Mouse (Mus musculus): ENCODE data around the gene Abca13. TPM values are rescaled to one million over a fixed set of nuclear protein-coding genes. Genes with fewer than 3 reads are reported as not detected.
"Not testable (repeated sequence)": the region's sequence is repeated elsewhere in the genome, so short reads cannot be mapped to it uniquely, and the experiment has no call there.

Abca13 gene
- polyA plus RNA-seq, 1 experiment from 2014 or later: 0.13 TPM

DNA sequence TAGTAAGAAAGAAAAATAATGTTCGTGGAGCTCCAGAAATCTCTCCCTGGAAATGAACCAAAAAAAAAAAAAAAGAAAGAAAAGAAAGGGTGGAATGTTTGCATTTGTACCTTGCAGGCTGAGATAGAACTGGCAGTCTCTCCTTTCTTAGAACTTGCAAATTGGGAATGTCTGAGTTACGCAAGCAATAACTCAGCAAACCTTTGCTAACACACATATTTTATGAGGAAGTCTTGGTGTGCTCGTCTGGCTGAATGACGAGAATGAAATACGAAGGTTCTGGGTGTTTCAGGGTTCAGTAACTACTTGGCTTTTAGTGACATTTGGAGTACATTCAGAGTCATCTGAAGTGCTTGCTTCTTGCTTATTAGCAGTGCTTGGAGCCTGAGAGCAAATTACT is 241.1 kb downstream of the Abca13 start:
- no peak overlapping the region for H3K9ac ChIP-seq
- H3K4me3 ChIP-seq: no peak overlapping the region
- H3K4me2 ChIP-seq (replicated peaks): no peak overlapping the region
- no peak overlapping the region for H3K27ac ChIP-seq
- no peaks in the 10 kb centered on the region for H3K27me3 ChIP-seq
- ATAC-seq (ENCODE audit: insufficient number of reproducible peaks, insufficient read depth, low FRiP score, low TSS enrichment): no peak
- no peaks in the 10 kb centered on the region for H3K9me3 ChIP-seq
- WGBS: 80% methylated on average over 5 of the region's 5 CpGs
- no peaks in the 10 kb centered on the region for H3K36me3 ChIP-seq
- H3K4me1 ChIP-seq: no peaks in the 10 kb centered on the region

GRCm38 (mm10) chr11:9436617-9437016 is 244.9 kb downstream of the Abca13 start:
- H3K27ac ChIP-seq: no peak overlapping the region
- no peaks in the 10 kb centered on the region for H3K9me3 ChIP-seq
- H3K4me1 ChIP-seq: no peaks in the 10 kb centered on the region
- no peak overlapping the region for H3K9ac ChIP-seq
- no peaks in the 10 kb centered on the region for H3K27me3 ChIP-seq
- no peak for ATAC-seq (ENCODE audit: insufficient number of reproducible peaks, insufficient read depth, low FRiP score, low TSS enrichment)
- no peak overlapping the region for H3K4me3 ChIP-seq
- no peak overlapping the region for H3K4me2 ChIP-seq (replicated peaks)
- no peaks in the 10 kb centered on the region for H3K36me3 ChIP-seq

DNA sequence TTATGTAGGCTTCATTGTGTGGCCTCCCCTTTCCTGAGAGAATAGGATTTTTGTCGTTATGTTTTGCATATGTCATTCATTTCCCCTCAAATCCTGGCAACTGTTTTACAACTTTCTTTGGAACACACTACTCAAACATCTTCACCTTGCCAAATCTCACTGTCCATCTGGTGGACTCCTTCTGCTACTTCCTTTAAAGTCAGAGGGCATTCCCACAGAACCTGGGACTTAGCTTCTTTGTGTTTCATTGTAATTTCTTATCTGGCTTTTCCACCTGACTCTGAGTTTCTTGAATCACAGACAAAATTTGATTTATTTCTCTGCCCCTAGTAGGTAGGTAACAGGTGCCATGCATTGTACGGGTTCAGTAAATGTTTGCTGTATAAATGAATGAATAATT is 248.0 kb downstream of the Abca13 start:
- Histone ChIP-seq H3K4me1 (no peaks in the 10 kb centered on the region), H3K36me3 (no peaks in the 10 kb centered on the region), H3K4me2 (replicated peaks) (no peak overlapping the region), H3K9me3 (no peaks in the 10 kb centered on the region), H3K4me3 (no peak overlapping the region), H3K27ac (no peak overlapping the region), H3K9ac (no peak overlapping the region), H3K27me3 (no peaks in the 10 kb centered on the region)
- WGBS: 82% methylated on average over 2 of the region's 2 CpGs
- ATAC-seq (ENCODE audit: insufficient number of reproducible peaks, insufficient read depth, low FRiP score, low TSS enrichment): no peak

- Histone ChIP-seq H3K4me1 (no peaks in the 10 kb centered on the region), H3K9me3 (no peaks in the 10 kb centered on the region), H3K9ac (no peak overlapping the region), H3K27ac (no peak overlapping the region), H3K4me2 (replicated peaks) (no peak overlapping the region), H3K4me3 (no peak overlapping the region), H3K36me3 (no peaks in the 10 kb centered on the region), H3K27me3 (no peaks in the 10 kb centered on the region)
- no peak for ATAC-seq (ENCODE audit: insufficient number of reproducible peaks, insufficient read depth, low FRiP score, low TSS enrichment)
- 58% methylated on average over 4 of the region's 4 CpGs for WGBS
Measured at GRCm38 (mm10) chr11:9441192-9441591, 249.4 kb downstream of the Abca13 start.

GRCm38 (mm10) chr11:9472400-9472799 is 280.7 kb downstream of the Abca13 start:
- no peak for ATAC-seq (ENCODE audit: insufficient number of reproducible peaks, insufficient read depth, low FRiP score, low TSS enrichment)
- WGBS: 81% methylated on average over 1 of the region's 1 CpGs

DNA sequence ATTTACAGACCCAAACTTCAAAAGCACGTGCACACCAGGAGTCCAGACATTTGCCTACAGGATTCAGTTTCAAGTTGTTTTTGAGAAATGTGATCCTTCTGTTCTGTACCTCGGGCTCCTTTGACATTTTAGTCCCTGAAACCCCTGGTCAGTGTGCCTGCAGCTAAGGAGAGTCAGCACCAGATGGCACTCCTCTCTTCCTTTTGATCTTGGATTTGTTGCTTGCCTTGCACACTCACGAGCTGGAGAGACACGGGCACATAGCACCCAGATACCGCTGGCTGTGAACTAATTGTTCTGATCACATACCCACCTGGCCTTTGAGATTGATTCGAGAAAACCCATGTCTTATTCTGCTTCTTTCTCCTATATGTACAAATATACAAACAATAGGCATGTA is 289.8 kb downstream of the Abca13 start:
- no peak overlapping the region for H3K9ac ChIP-seq
- H3K27ac ChIP-seq: no peak overlapping the region
- WGBS: 14% methylated on average over 6 of the region's 6 CpGs
- H3K4me3 ChIP-seq: no peak overlapping the region
- no peaks in the 10 kb centered on the region for H3K36me3 ChIP-seq
- no peaks in the 10 kb centered on the region for H3K27me3 ChIP-seq
- no peak for ATAC-seq (ENCODE audit: insufficient number of reproducible peaks, insufficient read depth, low FRiP score, low TSS enrichment)
- no peak overlapping the region for H3K4me2 ChIP-seq (replicated peaks)
- H3K9me3 ChIP-seq: no peaks in the 10 kb centered on the region
- no peaks in the 10 kb centered on the region for H3K4me1 ChIP-seq

More at GRCm38 (mm10) chr11:9472400-9472799, 280.7 kb downstream of the Abca13 start:
- no peak overlapping the region for H3K27ac ChIP-seq
- no peaks in the 10 kb centered on the region for H3K9me3 ChIP-seq
- no peak overlapping the region for H3K9ac ChIP-seq
- H3K4me2 ChIP-seq (replicated peaks): no peak overlapping the region
- H3K27me3 ChIP-seq: no peaks in the 10 kb centered on the region
- H3K4me3 ChIP-seq: no peak overlapping the region
- H3K4me1 ChIP-seq: no peaks in the 10 kb centered on the region
- H3K36me3 ChIP-seq: no peaks in the 10 kb centered on the region

DNA sequence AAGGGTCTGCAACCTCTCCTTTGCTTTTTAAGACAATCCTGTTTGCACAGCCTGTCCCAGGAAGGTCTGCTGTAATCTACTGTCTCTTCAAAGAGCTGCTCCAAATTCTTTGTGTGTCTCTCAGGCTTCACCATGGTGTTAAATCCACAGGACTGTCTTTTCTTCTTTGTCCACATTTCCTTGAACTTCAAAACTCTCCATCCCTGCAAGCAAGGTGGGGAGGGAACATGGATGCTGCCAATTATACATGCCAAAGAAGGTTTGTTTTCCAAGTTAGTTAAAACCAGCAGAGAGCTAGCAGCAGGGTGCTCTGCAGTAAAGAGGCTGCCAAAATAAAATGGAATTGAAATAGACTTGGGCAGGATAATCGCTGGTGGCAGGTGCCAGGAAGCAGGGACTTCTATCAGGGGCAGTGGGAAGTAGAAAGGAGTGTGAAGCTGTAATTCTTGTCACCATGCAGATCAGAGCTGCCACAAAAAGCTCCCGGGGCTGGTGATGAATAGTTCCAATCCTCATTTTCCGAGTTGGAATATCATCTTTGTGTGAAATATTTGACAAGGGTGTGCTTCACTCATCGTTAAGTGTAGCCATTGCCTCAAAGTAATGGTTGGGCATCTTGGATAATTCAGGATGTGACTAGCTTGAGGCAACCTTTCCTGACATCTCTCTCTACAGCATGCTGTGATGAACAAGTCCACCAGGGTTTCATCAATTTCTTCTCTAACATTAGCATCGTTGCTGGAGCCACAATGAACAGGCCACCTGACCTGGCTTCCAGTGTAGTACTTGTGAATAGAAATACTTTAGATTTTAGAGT is 308.8 kb downstream of the Abca13 start:
- no peaks in the 10 kb centered on the region for H3K9me3 ChIP-seq
- no peak overlapping the region for H3K27ac ChIP-seq
- no peak overlapping the region for H3K9ac ChIP-seq
- no peaks in the 10 kb centered on the region for H3K36me3 ChIP-seq
- 54% methylated on average over 5 of the region's 5 CpGs for WGBS
- ATAC-seq (ENCODE audit: insufficient number of reproducible peaks, insufficient read depth, low FRiP score, low TSS enrichment): no peak
- no peaks in the 10 kb centered on the region for H3K4me1 ChIP-seq
- H3K27me3 ChIP-seq: no peaks in the 10 kb centered on the region
- H3K4me2 ChIP-seq (replicated peaks): no peak overlapping the region
- H3K4me3 ChIP-seq: no peak overlapping the region

GRCm38 (mm10) chr11:9514966-9515365 is 323.2 kb downstream of the Abca13 start:
- H3K27me3 ChIP-seq; H3K4me2 ChIP-seq (replicated peaks); H3K4me3 ChIP-seq; H3K4me1 ChIP-seq; H3K9me3 ChIP-seq; H3K36me3 ChIP-seq; H3K9ac ChIP-seq; ATAC-seq (ENCODE audit: insufficient number of reproducible peaks, insufficient read depth, low FRiP score, low TSS enrichment); H3K27ac ChIP-seq: not testable (repeated sequence)
- WGBS: 69% methylated on average over 2 of the region's 2 CpGs

- no peak for ATAC-seq (ENCODE audit: insufficient number of reproducible peaks, insufficient read depth, low FRiP score, low TSS enrichment)
- 87% methylated on average over 3 of the region's 3 CpGs for WGBS
- H3K9me3 ChIP-seq: no peaks in the 10 kb centered on the region
- no peak overlapping the region for H3K27ac ChIP-seq
- H3K27me3 ChIP-seq: no peaks in the 10 kb centered on the region
- H3K4me2 ChIP-seq (replicated peaks): no peak overlapping the region
- no peaks in the 10 kb centered on the region for H3K36me3 ChIP-seq
- H3K9ac ChIP-seq: no peak overlapping the region
- no peaks in the 10 kb centered on the region for H3K4me1 ChIP-seq
- H3K4me3 ChIP-seq: no peak overlapping the region
Measured at GRCm38 (mm10) chr11:9528556-9528955, 336.8 kb downstream of the Abca13 start.

DNA sequence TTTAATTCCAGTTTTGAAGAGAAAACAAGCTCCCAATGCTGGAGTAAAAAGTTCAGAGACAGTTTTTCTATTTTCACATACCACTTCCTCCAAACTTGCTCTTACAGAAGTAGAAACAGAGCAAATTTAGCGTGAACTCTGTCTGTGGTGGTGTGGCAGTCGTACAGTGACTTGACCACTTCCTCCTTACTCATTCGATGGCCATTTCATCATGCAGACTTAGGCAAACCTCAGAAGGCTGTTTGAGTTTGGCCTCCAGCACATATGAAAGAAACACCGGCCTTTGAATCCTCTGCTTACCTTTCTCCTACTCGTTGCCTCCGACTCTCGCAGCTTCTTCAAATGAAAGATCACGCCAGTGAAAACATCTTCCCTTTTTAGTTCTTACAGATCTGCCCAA is 340.0 kb downstream of the Abca13 start:
- no peaks in the 10 kb centered on the region for H3K4me1 ChIP-seq
- no peaks in the 10 kb centered on the region for H3K9me3 ChIP-seq
- no peak overlapping the region for H3K27ac ChIP-seq
- H3K9ac ChIP-seq: no peak overlapping the region
- 90% methylated on average over 8 of the region's 8 CpGs for WGBS
- ATAC-seq (ENCODE audit: insufficient number of reproducible peaks, insufficient read depth, low FRiP score, low TSS enrichment): no peak
- no peak overlapping the region for H3K4me3 ChIP-seq
- H3K27me3 ChIP-seq: no peaks in the 10 kb centered on the region
- no peaks in the 10 kb centered on the region for H3K36me3 ChIP-seq
- no peak overlapping the region for H3K4me2 ChIP-seq (replicated peaks)

DNA sequence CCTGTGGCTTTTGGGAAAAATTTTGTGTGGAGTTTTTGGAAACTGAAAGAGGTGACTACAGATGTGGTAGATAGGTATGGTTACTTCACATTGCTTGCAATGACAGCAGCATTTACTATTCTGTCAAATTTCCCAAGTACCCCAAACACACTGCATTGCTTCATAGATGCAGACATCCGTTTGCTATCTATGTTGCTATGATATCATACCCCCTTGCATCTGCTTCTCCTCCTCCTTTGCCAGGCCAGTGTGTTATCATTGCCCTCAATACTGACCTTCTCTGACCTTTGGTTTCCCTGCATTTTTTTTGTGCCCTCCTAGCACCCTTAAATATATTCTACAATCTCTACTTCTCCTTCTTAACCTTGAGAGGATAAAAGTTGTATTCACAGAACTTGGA is 341.4 kb downstream of the Abca13 start:
- no peak overlapping the region for H3K9ac ChIP-seq
- no peaks in the 10 kb centered on the region for H3K9me3 ChIP-seq
- H3K27me3 ChIP-seq: no peaks in the 10 kb centered on the region
- ATAC-seq (ENCODE audit: insufficient number of reproducible peaks, insufficient read depth, low FRiP score, low TSS enrichment): no peak
- H3K36me3 ChIP-seq: no peaks in the 10 kb centered on the region
- WGBS: 81% methylated on average over 1 of the region's 1 CpGs
- no peak overlapping the region for H3K4me3 ChIP-seq
- no peak overlapping the region for H3K4me2 ChIP-seq (replicated peaks)
- H3K27ac ChIP-seq: no peak overlapping the region
- H3K4me1 ChIP-seq: 0 out of 2 replicates have a peak, but pooled peaks cover under 1% of the 10 kb centered on the region

DNA sequence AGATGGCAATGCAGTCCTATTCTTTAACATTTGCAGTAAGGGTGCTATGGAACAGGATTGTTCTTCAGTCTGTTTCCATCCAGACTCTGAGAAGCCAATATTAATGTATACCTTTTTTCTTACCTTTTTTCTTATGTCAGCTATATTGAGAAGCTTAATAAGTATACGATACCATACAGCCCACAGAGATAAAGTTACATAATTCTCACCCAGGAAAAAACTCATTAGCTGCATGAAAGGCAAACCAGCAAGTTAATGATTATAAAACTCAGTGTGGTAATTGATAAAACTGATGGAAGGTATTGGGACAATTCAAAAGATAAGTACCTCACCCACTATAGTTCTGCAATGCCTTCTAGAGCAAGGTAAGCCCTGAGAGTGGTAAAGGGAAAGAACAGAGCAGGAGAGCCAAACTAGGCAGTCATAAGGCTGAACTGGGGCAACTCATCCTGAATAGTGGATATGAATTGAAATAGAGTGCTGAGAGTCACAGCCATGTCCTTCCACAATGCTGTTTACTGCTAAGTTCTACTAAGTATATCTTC is 342.0 kb downstream of the Abca13 start:
- Histone ChIP-seq H3K27ac (no peak overlapping the region), H3K4me1 (peaks cover 4% of the 10 kb centered on the region; the same call in 1 of the 2 replicates), H3K4me2 (replicated peaks) (no peak overlapping the region), H3K9me3 (no peaks in the 10 kb centered on the region), H3K4me3 (no peak overlapping the region), H3K9ac (no peak overlapping the region), H3K36me3 (no peaks in the 10 kb centered on the region), H3K27me3 (no peaks in the 10 kb centered on the region)
- 76% methylated on average over 1 of the region's 1 CpGs for WGBS
- ATAC-seq (ENCODE audit: insufficient number of reproducible peaks, insufficient read depth, low FRiP score, low TSS enrichment): no peak
